Mouse (Mus musculus) limb, embryonic 14.5 days (tissue): ENCODE data around the gene Abi1. TPM values are rescaled to one million over a fixed set of nuclear protein-coding genes. Genes with fewer than 3 reads are reported as not detected.
A peak's percentile ranks its signal among the peaks of the same experiment; 100 is the strongest.

ENCODE experiments used
- ATAC-seq: fragments of 200-750 bp; cut with Nextera tagmentation; 2 replicates; pipeline ENCODE4 v1.8.0; 2017; ENCODE audit warnings: low read depth, moderate number of reproducible peaks, moderate TSS enrichment; ENCODE audit not compliant: low FRiP score
- DNase-seq: peaks from one replicate; pipeline ENCODE4 v3.0.0-alpha.2; 2015; ENCODE audit warnings: low spot score
- H3K27ac ChIP-seq: fragments of 300-500 bp; sonication (generic); replicated peaks from 2 replicates; pipeline ENCODE4 v1.5.1; 2014; ENCODE audit warnings: low read depth, mild to moderate bottlenecking, low read length, moderate library complexity, mixed read lengths
- H3K27me3 ChIP-seq: fragments of 300-500 bp; sonication (generic); 2 replicates; pipeline ENCODE4 v1.6.1; 2014; ENCODE audit warnings: low read length, mixed read lengths; ENCODE audit not compliant: control insufficient read depth, insufficient read depth
- H3K36me3 ChIP-seq: fragments of 300-500 bp; sonication (generic); 2 replicates; pipeline ENCODE4 v1.6.1; 2014; ENCODE audit warnings: mild to moderate bottlenecking, low read length, moderate library complexity, mixed read lengths; ENCODE audit not compliant: control insufficient read depth, insufficient read depth
- H3K4me1 ChIP-seq: fragments of 300-500 bp; sonication (generic); 2 replicates; pipeline ENCODE4 v1.6.1; 2014; ENCODE audit warnings: antibody characterized with exemption, low read length, mixed read lengths; ENCODE audit not compliant: control insufficient read depth, insufficient read depth
- H3K4me2 ChIP-seq: fragments of 300-500 bp; sonication (generic); replicated peaks from 2 replicates; pipeline ENCODE4 v1.6.1; 2014; ENCODE audit warnings: low read depth, mild to moderate bottlenecking, low read length, moderate library complexity; ENCODE audit not compliant: severe bottlenecking
- H3K4me3 ChIP-seq: fragments of 300-500 bp; sonication (generic); replicated peaks from 2 replicates; pipeline ENCODE4 v1.5.1; 2014; ENCODE audit warnings: low read length
- H3K9ac ChIP-seq: fragments of 300-500 bp; sonication (generic); 2 replicates; pipeline ENCODE4 v1.6.1; 2014; ENCODE audit warnings: mild to moderate bottlenecking, low read depth, low read length, moderate library complexity; ENCODE audit not compliant: severe bottlenecking
- H3K9me3 ChIP-seq: fragments of 300-500 bp; sonication (generic); 2 replicates; pipeline ENCODE4 v1.6.1; 2016; ENCODE audit warnings: low read length; ENCODE audit not compliant: control insufficient read depth
- POLR2A ChIP-seq: fragments of 200-500 bp; IDR thresholded peaks from 2 replicates; pipeline ENCODE4 v1.8.0; 2012; ENCODE audit warnings: inconsistent platforms, mild to moderate bottlenecking, moderate library complexity, borderline replicate concordance; ENCODE audit not compliant: insufficient read depth, insufficient read length; ENCODE audit errors: extremely low read depth
- WGBS: fragments of 180-500 bp; shearing (Covaris S2); extraction: QIAGEN DNeasy Blood & Tissue Kit; methylation state at CpG from one replicate; pipeline ENCODE4 v1.1.7; 2014; 5-methylcytosine and 5-hydroxymethylcytosine counted together
- polyA plus RNA-seq, 2 experiments: library from polyadenylated mRNA; depleted of rRNA in 1 of 2; stranded (reverse) in 1 of 2; unstranded in 1 of 2; fragments of >200 nt; fragmentation: Nextera tagmentation in 1 of 2; extraction: Ambion mirVana in 1 of 2; gene quantifications; 2 replicates each; pipeline versions ENCODE4 v1.2.1 to v1.2.3; 2012 to 2014

Abi1 gene
- 81.1 and 89.9 TPM in 2 replicates for polyA plus RNA-seq (2012; rRNA removed)
- polyA plus RNA-seq (2014; fragmentation: Nextera tagmentation; extraction: Ambion mirVana) = 46.8 and 51.1 TPM in 2 replicates

DNA sequence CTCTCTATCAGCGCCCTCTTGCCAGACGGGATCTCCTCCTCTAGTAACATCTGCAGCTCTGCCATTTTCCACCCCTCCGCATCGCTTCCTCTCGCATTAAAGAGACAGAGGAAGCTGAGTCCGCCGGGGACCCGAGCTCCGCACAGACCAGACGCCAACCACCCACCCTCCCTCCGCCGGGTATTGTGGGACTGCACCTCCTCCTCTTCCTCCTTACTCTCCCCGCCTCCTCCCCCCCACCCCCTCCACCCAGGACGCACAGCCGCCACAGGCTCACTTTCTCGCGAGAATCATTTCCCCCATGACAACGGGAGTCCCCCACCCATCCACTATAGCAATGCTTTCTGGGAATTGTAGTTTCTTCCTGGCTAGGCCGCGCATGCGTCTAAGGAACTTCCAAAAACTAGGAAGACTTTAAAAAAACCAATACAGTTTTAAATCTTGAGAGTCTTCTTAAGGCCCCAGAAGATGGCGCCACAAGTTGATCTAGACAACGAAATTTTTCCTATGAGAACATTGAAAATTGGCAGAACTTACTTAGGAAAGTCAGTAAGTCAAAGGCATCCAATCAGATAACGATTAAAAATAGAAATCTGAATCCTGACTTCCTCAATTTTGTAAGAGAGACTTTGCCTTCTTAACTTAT, at the start of gene Abi1:
Gene Abi1, minus strand, starts transcription at position 241 of the 646 bp plus-strand sequence.
- Histone ChIP-seq H3K27me3 (no peaks in the 10 kb centered on the region), H3K4me1 (peaks cover 9% of the 10 kb centered on the region), H3K4me3 (peak within 1 kb of the TSS; percentile 96), H3K27ac (peak within 1 kb of the TSS; percentile 95), H3K36me3 (no peaks in the 10 kb centered on the region), H3K9me3 (no peaks in the 10 kb centered on the region), H3K4me2 (peak within 1 kb of the TSS; percentile 72), H3K9ac (peak within 1 kb of the TSS; percentile 93)
- WGBS = 2% methylated on average over 23 of the region's 24 CpGs
- TF ChIP-seq POLR2A = peak; percentile 98; the same call in 1 of the 2 replicates
- peak; percentile 99 for DNase-seq
- ATAC-seq = peak; percentile 97

- H3K4me2 ChIP-seq = no peak overlapping the region
- no peaks in the 10 kb centered on the region for H3K4me1 ChIP-seq
- TF ChIP-seq POLR2A = no peak
- no peaks in the 10 kb centered on the region for H3K9me3 ChIP-seq
- DNase-seq = no peak
- WGBS = 93% methylated on average over 8 of the region's 8 CpGs
- no peak for ATAC-seq
- peaks cover 57% of the 10 kb centered on the region for H3K36me3 ChIP-seq
- H3K27me3 ChIP-seq = no peaks in the 10 kb centered on the region
- no peak overlapping the region for H3K9ac ChIP-seq
- no peak overlapping the region for H3K4me3 ChIP-seq
- H3K27ac ChIP-seq = no peak overlapping the region
Measured at GRCm38 (mm10) chr2:23084540-23084939, 44.5 kb upstream of the Abi1 start.

GRCm38 (mm10) chr2:23078588-23078987, 38.5 kb upstream of the Abi1 start:
- no peaks in the 10 kb centered on the region for H3K4me1 ChIP-seq
- H3K9me3 ChIP-seq = no peaks in the 10 kb centered on the region
- ATAC-seq (no peak), DNase-seq (no peak)
- H3K27me3 ChIP-seq = no peaks in the 10 kb centered on the region
- H3K36me3 ChIP-seq = peaks cover 61% of the 10 kb centered on the region
- H3K4me2 ChIP-seq = no peak overlapping the region
- H3K4me3 ChIP-seq = no peak overlapping the region
- H3K9ac ChIP-seq = no peak overlapping the region
- H3K27ac ChIP-seq = no peak overlapping the region
- no peak for TF ChIP-seq POLR2A
- WGBS = 94% methylated on average over 2 of the region's 2 CpGs

DNA sequence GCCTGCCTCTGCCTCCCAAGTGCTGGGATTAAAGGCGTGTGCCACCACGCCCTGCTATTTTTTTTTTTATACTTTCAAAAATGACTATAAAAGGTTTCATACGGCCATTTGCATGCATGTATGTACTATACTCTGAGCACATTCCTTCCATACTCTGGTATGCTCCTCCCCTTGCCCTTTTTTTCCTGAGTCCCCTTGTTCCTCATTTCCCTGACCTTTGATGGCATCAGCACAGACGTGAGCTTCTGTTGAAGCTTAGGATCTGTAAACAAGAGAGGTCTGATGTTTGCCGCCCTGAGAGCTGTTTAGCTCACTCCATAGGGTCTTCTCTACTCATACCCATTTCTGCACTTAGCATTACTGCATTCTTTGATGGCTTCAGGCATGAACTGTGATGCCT, 37.7 kb upstream of the Abi1 start:
- Histone ChIP-seq H3K27ac (no peak overlapping the region), H3K4me3 (no peak overlapping the region), H3K4me2 (no peak overlapping the region), H3K9me3 (no peaks in the 10 kb centered on the region), H3K27me3 (no peaks in the 10 kb centered on the region), H3K9ac (no peak overlapping the region), H3K36me3 (peaks cover 56% of the 10 kb centered on the region), H3K4me1 (no peaks in the 10 kb centered on the region)
- DNase-seq = no peak
- no peak for TF ChIP-seq POLR2A
- no peak for ATAC-seq
- WGBS = 91% methylated on average over 5 of the region's 5 CpGs

GRCm38 (mm10) chr2:23076783-23077182, 36.7 kb upstream of the Abi1 start:
- Histone ChIP-seq H3K4me2 (no peak overlapping the region), H3K27me3 (no peaks in the 10 kb centered on the region), H3K4me1 (no peaks in the 10 kb centered on the region), H3K27ac (no peak overlapping the region), H3K36me3 (peaks cover 50% of the 10 kb centered on the region), H3K9me3 (no peaks in the 10 kb centered on the region), H3K9ac (no peak overlapping the region), H3K4me3 (no peak overlapping the region)
- ATAC-seq (no peak), DNase-seq (no peak)
- TF ChIP-seq POLR2A = no peak

GRCm38 (mm10) chr2:23075846-23076245, 35.8 kb upstream of the Abi1 start:
- no peaks in the 10 kb centered on the region for H3K4me1 ChIP-seq
- DNase-seq (no peak), ATAC-seq (no peak)
- H3K36me3 ChIP-seq = peaks cover 44% of the 10 kb centered on the region
- no peaks in the 10 kb centered on the region for H3K27me3 ChIP-seq
- TF ChIP-seq POLR2A = no peak
- H3K4me2 ChIP-seq = no peak overlapping the region
- no peak overlapping the region for H3K4me3 ChIP-seq
- H3K9ac ChIP-seq = no peak overlapping the region
- no peak overlapping the region for H3K27ac ChIP-seq
- no peaks in the 10 kb centered on the region for H3K9me3 ChIP-seq
